Mouse (Mus musculus) midbrain, embryonic 15.5 days (tissue): ENCODE measurements at regions not wholly inside any gene's neighbourhood (a gene's known extent, or its start where the extent isn't known, plus 50 kb on each side); places are given as distances from the start of the nearest gene placed in this dataset.

Source experiments
- ATAC-seq: fragments of 200-750 bp; cut with Nextera tagmentation; replicated peaks from 2 replicates; pipeline ENCODE4 v1.8.0; 2017; ENCODE audit warnings: moderate TSS enrichment
- H3K27ac ChIP-seq: fragments of 300-500 bp; sonication (generic); 2 replicates; pipeline ENCODE4 v1.5.1; 2015; ENCODE audit warnings: mild to moderate bottlenecking, inconsistent platforms
- H3K27me3 ChIP-seq: fragments of 300-500 bp; sonication (generic); replicated peaks from 2 replicates; pipeline ENCODE4 v1.6.1; 2015; ENCODE audit warnings: inconsistent platforms
- H3K36me3 ChIP-seq: fragments of 300-500 bp; sonication (generic); replicated peaks from 2 replicates; pipeline ENCODE4 v1.6.1; 2015; ENCODE audit warnings: inconsistent platforms
- H3K4me1 ChIP-seq: fragments of 300-500 bp; sonication (generic); 2 replicates; pipeline ENCODE4 v1.6.1; 2015; ENCODE audit warnings: inconsistent platforms
- H3K4me2 ChIP-seq: fragments of 300-500 bp; sonication (generic); 2 replicates; pipeline ENCODE4 v1.6.1; 2015; ENCODE audit warnings: inconsistent platforms, mild to moderate bottlenecking, moderate library complexity
- H3K4me3 ChIP-seq: fragments of 300-500 bp; sonication (generic); 2 replicates; pipeline ENCODE4 v1.5.1; 2015; ENCODE audit warnings: mild to moderate bottlenecking, inconsistent platforms
- H3K9ac ChIP-seq: fragments of 300-500 bp; sonication (generic); 2 replicates; pipeline ENCODE4 v1.6.1; 2015; ENCODE audit warnings: mild to moderate bottlenecking, inconsistent platforms
- H3K9me3 ChIP-seq: fragments of 300-500 bp; sonication (generic); 2 replicates; pipeline ENCODE4 v1.6.1; 2016; ENCODE audit warnings: inconsistent platforms
- WGBS: fragments of 180-500 bp; shearing (Covaris S2); methylation state at CpG from one replicate; pipeline ENCODE4 v1.1.7; 2015; ENCODE audit warnings: mixed read lengths; 5-methylcytosine and 5-hydroxymethylcytosine counted together

- Histone ChIP-seq H3K27ac (peak overlapping the region; percentile 56; the same call in 1 of the 2 replicates), H3K9me3 (no peaks in the 10 kb centered on the region), H3K27me3 (no peaks in the 10 kb centered on the region), H3K4me2 (peak overlapping the region; percentile 30), H3K4me3 (no peak overlapping the region), H3K9ac (no peak overlapping the region), H3K36me3 (no peaks in the 10 kb centered on the region), H3K4me1 (0 out of 2 replicates have a peak, but pooled peaks cover 4% of the 10 kb centered on the region)
- ATAC-seq = peak; percentile 79
- WGBS = 17% methylated on average over 10 of the region's 10 CpGs
These were observed 289.8 kb upstream of the Btbd3 start for GRCm38 (mm10) chr2:137966460-137967076.

- 89% methylated on average over 2 of the region's 2 CpGs for WGBS
- ATAC-seq = no peak
These were observed 301.5 kb upstream of the Btbd3 start for GRCm38 (mm10) chr2:137954830-137955229.

GRCm38 (mm10) chr2:137953144-137953543 is 303.2 kb upstream of the Btbd3 start:
- 65% methylated on average over 2 of the region's 2 CpGs for WGBS
- no peaks in the 10 kb centered on the region for H3K9me3 ChIP-seq
- no peaks in the 10 kb centered on the region for H3K4me1 ChIP-seq
- ATAC-seq = no peak
- no peaks in the 10 kb centered on the region for H3K36me3 ChIP-seq
- no peaks in the 10 kb centered on the region for H3K27me3 ChIP-seq
- no peak overlapping the region for H3K27ac ChIP-seq
- H3K4me2 ChIP-seq = no peak overlapping the region
- no peak overlapping the region for H3K4me3 ChIP-seq
- no peak overlapping the region for H3K9ac ChIP-seq

More at GRCm38 (mm10) chr2:137954830-137955229, 301.5 kb upstream of the Btbd3 start:
- no peaks in the 10 kb centered on the region for H3K36me3 ChIP-seq
- no peak overlapping the region for H3K27ac ChIP-seq
- no peaks in the 10 kb centered on the region for H3K27me3 ChIP-seq
- H3K4me2 ChIP-seq = no peak overlapping the region
- H3K9me3 ChIP-seq = no peaks in the 10 kb centered on the region
- no peaks in the 10 kb centered on the region for H3K4me1 ChIP-seq
- no peak overlapping the region for H3K4me3 ChIP-seq
- no peak overlapping the region for H3K9ac ChIP-seq

GRCm38 (mm10) chr2:137951942-137952341 is 304.4 kb upstream of the Btbd3 start:
- Histone ChIP-seq H3K9ac (no peak overlapping the region), H3K4me1 (no peaks in the 10 kb centered on the region), H3K36me3 (no peaks in the 10 kb centered on the region), H3K4me2 (no peak overlapping the region), H3K4me3 (no peak overlapping the region), H3K27ac (no peak overlapping the region), H3K9me3 (no peaks in the 10 kb centered on the region), H3K27me3 (no peaks in the 10 kb centered on the region)
- no peak for ATAC-seq
- WGBS = 86% methylated on average over 3 of the region's 3 CpGs

- no peak overlapping the region for H3K4me2 ChIP-seq
- no peak overlapping the region for H3K9ac ChIP-seq
- no peaks in the 10 kb centered on the region for H3K36me3 ChIP-seq
- H3K27ac ChIP-seq = no peak overlapping the region
- H3K4me3 ChIP-seq = no peak overlapping the region
- H3K9me3 ChIP-seq = no peaks in the 10 kb centered on the region
- H3K4me1 ChIP-seq = no peaks in the 10 kb centered on the region
- ATAC-seq = no peak
- H3K27me3 ChIP-seq = no peaks in the 10 kb centered on the region
These were observed 305.4 kb upstream of the Btbd3 start for GRCm38 (mm10) chr2:137950931-137951330.

GRCm38 (mm10) chr2:137942753-137943152 is 313.6 kb upstream of the Btbd3 start:
- H3K27ac ChIP-seq = no peak overlapping the region
- H3K4me2 ChIP-seq = no peak overlapping the region
- no peaks in the 10 kb centered on the region for H3K4me1 ChIP-seq
- no peak overlapping the region for H3K4me3 ChIP-seq
- no peaks in the 10 kb centered on the region for H3K9me3 ChIP-seq
- 5% methylated on average over 7 of the region's 7 CpGs for WGBS
- no peaks in the 10 kb centered on the region for H3K27me3 ChIP-seq
- no peak overlapping the region for H3K9ac ChIP-seq
- no peaks in the 10 kb centered on the region for H3K36me3 ChIP-seq
- ATAC-seq = peak; percentile 82; the same call in 1 of the 2 replicates

GRCm38 (mm10) chr2:137939591-137939990 is 316.8 kb upstream of the Btbd3 start:
- Histone ChIP-seq H3K4me3 (no peak overlapping the region), H3K36me3 (no peaks in the 10 kb centered on the region), H3K4me2 (no peak overlapping the region), H3K27me3 (no peaks in the 10 kb centered on the region), H3K9me3 (no peaks in the 10 kb centered on the region), H3K9ac (no peak overlapping the region), H3K4me1 (peaks cover 5% of the 10 kb centered on the region; the same call in 1 of the 2 replicates), H3K27ac (no peak overlapping the region)
- WGBS = 70% methylated on average over 3 of the region's 3 CpGs
- ATAC-seq = no peak

- H3K9me3 ChIP-seq = no peaks in the 10 kb centered on the region
- H3K36me3 ChIP-seq = no peaks in the 10 kb centered on the region
- no peak overlapping the region for H3K4me3 ChIP-seq
- peaks cover 5% of the 10 kb centered on the region; the same call in 1 of the 2 replicates for H3K4me1 ChIP-seq
- ATAC-seq = 0 out of 2 replicates have a peak, but pooled peaks have one; percentile 57
- H3K4me2 ChIP-seq = no peak overlapping the region
- WGBS = 13% methylated on average over 7 of the region's 7 CpGs
- no peak overlapping the region for H3K27ac ChIP-seq
- H3K27me3 ChIP-seq = no peaks in the 10 kb centered on the region
- H3K9ac ChIP-seq = no peak overlapping the region
These were observed 317.4 kb upstream of the Btbd3 start for GRCm38 (mm10) chr2:137938831-137939480.

- WGBS = 55% methylated on average over 2 of the region's 2 CpGs
- Histone ChIP-seq H3K36me3 (no peaks in the 10 kb centered on the region), H3K4me1 (peaks cover 5% of the 10 kb centered on the region; the same call in 1 of the 2 replicates), H3K9me3 (no peaks in the 10 kb centered on the region), H3K9ac (no peak overlapping the region), H3K27me3 (no peaks in the 10 kb centered on the region), H3K27ac (no peak overlapping the region), H3K4me2 (no peak overlapping the region), H3K4me3 (no peak overlapping the region)
- 0 out of 2 replicates have a peak, but pooled peaks have one; percentile 58 for ATAC-seq
These were observed 319.8 kb upstream of the Btbd3 start for GRCm38 (mm10) chr2:137936613-137937012.

- no peak overlapping the region for H3K9ac ChIP-seq
- H3K4me2 ChIP-seq = no peak overlapping the region
- H3K4me1 ChIP-seq = peaks cover 5% of the 10 kb centered on the region; the same call in 1 of the 2 replicates
- H3K36me3 ChIP-seq = no peaks in the 10 kb centered on the region
- WGBS = 97% methylated on average over 2 of the region's 2 CpGs
- H3K9me3 ChIP-seq = no peaks in the 10 kb centered on the region
- no peak for ATAC-seq
- H3K4me3 ChIP-seq = no peak overlapping the region
- no peak overlapping the region for H3K27ac ChIP-seq
- H3K27me3 ChIP-seq = no peaks in the 10 kb centered on the region
These were observed 323.4 kb upstream of the Btbd3 start for GRCm38 (mm10) chr2:137932931-137933330.

- H3K4me3 ChIP-seq = no peak overlapping the region
- H3K27ac ChIP-seq = no peak overlapping the region
- no peaks in the 10 kb centered on the region for H3K36me3 ChIP-seq
- no peak overlapping the region for H3K9ac ChIP-seq
- 89% methylated on average over 4 of the region's 4 CpGs for WGBS
- ATAC-seq = no peak
- H3K27me3 ChIP-seq = no peaks in the 10 kb centered on the region
- H3K4me1 ChIP-seq = peaks cover 5% of the 10 kb centered on the region; the same call in 1 of the 2 replicates
- no peak overlapping the region for H3K4me2 ChIP-seq
- H3K9me3 ChIP-seq = no peaks in the 10 kb centered on the region
These were observed 323.9 kb upstream of the Btbd3 start for GRCm38 (mm10) chr2:137932488-137932887.

- H3K27ac ChIP-seq = no peak overlapping the region
- H3K4me3 ChIP-seq = no peak overlapping the region
- H3K27me3 ChIP-seq = no peaks in the 10 kb centered on the region
- H3K4me1 ChIP-seq = no peaks in the 10 kb centered on the region
- H3K9ac ChIP-seq = no peak overlapping the region
- no peaks in the 10 kb centered on the region for H3K9me3 ChIP-seq
- 73% methylated on average over 5 of the region's 5 CpGs for whole genome bisulfite sequencing
- H3K4me2 ChIP-seq = no peak overlapping the region
- ATAC-seq = no peak
- H3K36me3 ChIP-seq = no peaks in the 10 kb centered on the region
These were observed 330.9 kb upstream of the Btbd3 start for GRCm38 (mm10) chr2:137925488-137925887.

- Histone ChIP-seq H3K27ac (no peak overlapping the region), H3K9ac (no peak overlapping the region), H3K27me3 (no peaks in the 10 kb centered on the region), H3K36me3 (no peaks in the 10 kb centered on the region), H3K4me3 (no peak overlapping the region), H3K4me1 (no peaks in the 10 kb centered on the region), H3K9me3 (no peaks in the 10 kb centered on the region), H3K4me2 (no peak overlapping the region)
- ATAC-seq = no peak
- 78% methylated on average over 2 of the region's 2 CpGs for WGBS
These were observed 331.8 kb upstream of the Btbd3 start for GRCm38 (mm10) chr2:137924576-137924975.
